Mouse (Mus musculus): ENCODE data around the gene Lpp. TPM values are rescaled to one million over a fixed set of nuclear protein-coding genes. Genes with fewer than 3 reads are reported as not detected.

Lpp gene
- polyA plus RNA-seq, 1 experiment from 2014 or later = 63.0 TPM

- no peak overlapping the region for H3K4me2 ChIP-seq (replicated peaks)
- no peaks in the 10 kb centered on the region for H3K36me3 ChIP-seq
- no peaks in the 10 kb centered on the region for H3K4me1 ChIP-seq (replicated peaks)
- H3K9me3 ChIP-seq = no peaks in the 10 kb centered on the region
- no peak overlapping the region for H3K9ac ChIP-seq
- no peak overlapping the region for H3K27ac ChIP-seq
- no peak overlapping the region for H3K4me3 ChIP-seq (replicated peaks)
- H3K27me3 ChIP-seq (replicated peaks) = no peaks in the 10 kb centered on the region
- 83% methylated on average over 4 of the region's 4 CpGs for WGBS
- no peak for ATAC-seq
These were observed 540.4 kb downstream of the Lpp start for GRCm38 (mm10) chr16:24933691-24934090.

DNA sequence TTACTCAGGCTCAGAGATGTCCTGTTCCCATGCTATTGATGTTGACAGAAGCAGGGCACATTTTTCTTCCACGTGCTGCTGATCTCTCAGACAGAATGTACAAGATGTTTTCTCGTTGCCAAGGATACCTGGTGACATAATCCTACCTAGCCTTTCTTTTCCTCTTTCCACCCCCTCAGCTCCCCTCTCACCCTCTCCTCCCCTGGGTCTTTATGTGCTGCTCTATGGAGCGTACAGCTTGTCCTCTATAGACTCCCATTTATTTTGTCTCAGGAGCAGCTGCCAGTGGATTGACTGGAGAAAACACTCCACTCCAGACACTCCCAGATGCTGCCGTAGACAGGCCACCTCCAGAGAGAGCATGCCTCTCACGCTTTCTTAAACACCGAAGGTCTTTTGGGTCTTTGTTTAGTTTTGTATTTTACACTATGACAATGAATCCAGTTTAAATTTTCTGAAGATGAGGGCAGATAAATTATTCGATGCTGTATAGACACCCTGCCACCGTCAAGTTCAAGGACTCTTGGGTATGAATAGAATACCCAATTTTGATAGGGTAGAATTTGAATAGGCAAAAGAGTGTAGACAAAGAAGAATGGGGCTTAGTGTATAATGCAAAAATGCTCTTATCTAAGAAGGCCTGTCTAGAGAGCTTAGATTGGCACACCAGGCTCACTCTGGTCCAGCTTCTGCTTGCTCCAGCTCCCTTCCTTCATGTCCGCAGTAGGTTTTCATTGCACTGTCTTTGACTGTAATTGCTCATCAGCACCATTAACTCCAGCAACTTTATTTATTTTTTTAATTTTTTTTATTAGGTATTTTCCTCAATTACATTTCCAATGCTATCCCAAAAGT, 548.2 kb downstream of the Lpp start:
- H3K27me3 ChIP-seq (replicated peaks) = no peaks in the 10 kb centered on the region
- H3K4me2 ChIP-seq (replicated peaks) = no peak overlapping the region
- 72% methylated on average over 9 of the region's 9 CpGs for whole genome bisulfite sequencing
- no peak overlapping the region for H3K4me3 ChIP-seq (replicated peaks)
- H3K4me1 ChIP-seq (replicated peaks) = 0 out of 2 replicates have a peak, but pooled peaks cover 5% of the 10 kb centered on the region
- no peak overlapping the region for H3K27ac ChIP-seq
- no peaks in the 10 kb centered on the region for H3K36me3 ChIP-seq
- no peak overlapping the region for H3K9ac ChIP-seq
- no peak for ATAC-seq
- no peaks in the 10 kb centered on the region for H3K9me3 ChIP-seq

DNA sequence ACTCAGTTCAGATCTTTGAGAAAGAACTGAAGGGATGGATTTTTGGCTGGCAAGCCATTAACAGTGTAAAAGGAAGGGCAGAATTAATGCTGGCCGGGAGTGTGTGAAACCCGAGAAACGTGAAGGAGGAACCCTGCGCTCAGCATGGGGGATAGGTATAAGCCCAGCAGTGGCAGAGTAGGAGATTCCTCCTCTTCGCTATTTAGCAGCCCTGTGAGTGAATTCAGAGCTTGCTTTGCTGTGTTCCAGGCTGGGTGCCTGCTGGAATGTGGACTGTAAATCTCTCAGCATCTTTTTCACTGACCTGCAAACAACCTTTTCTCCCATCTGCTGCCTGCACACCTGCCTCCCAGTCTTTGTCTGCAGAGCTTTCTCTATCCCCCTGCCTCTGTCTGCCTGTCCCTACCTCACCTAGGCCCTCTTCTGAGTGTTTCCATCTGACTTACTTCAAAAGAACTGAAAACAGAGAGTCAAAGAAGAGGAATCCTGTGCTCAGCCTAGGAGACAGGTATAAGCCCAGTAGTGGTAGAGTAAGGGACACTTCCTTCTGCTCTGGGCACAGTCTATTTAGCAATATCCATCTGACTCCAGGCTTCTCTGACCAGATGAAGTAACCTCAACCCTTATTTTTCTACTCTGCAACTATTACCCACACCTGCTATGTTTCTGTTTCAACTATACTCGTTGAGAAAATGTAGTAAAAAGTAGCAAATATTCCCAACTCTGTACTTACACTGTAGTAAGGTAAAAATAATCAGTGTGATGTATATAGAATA, 550.4 kb downstream of the Lpp start:
- Histone ChIP-seq H3K27me3 (replicated peaks) (no peaks in the 10 kb centered on the region), H3K36me3 (no peaks in the 10 kb centered on the region), H3K27ac (no peak overlapping the region), H3K4me3 (replicated peaks) (no peak overlapping the region), H3K4me1 (replicated peaks) (0 out of 2 replicates have a peak, but pooled peaks cover 5% of the 10 kb centered on the region), H3K9me3 (no peaks in the 10 kb centered on the region), H3K9ac (no peak overlapping the region), H3K4me2 (replicated peaks) (no peak overlapping the region)
- ATAC-seq = no peak
- WGBS = 30% methylated on average over 6 of the region's 6 CpGs

GRCm38 (mm10) chr16:24946356-24946755, 553.0 kb downstream of the Lpp start:
- 85% methylated on average over 1 of the region's 1 CpGs for WGBS
- no peak for ATAC-seq
- no peaks in the 10 kb centered on the region for H3K36me3 ChIP-seq
- H3K4me3 ChIP-seq (replicated peaks) = no peak overlapping the region
- no peaks in the 10 kb centered on the region for H3K9me3 ChIP-seq
- H3K4me1 ChIP-seq (replicated peaks) = 0 out of 2 replicates have a peak, but pooled peaks cover 5% of the 10 kb centered on the region
- no peak overlapping the region for H3K4me2 ChIP-seq (replicated peaks)
- H3K9ac ChIP-seq = no peak overlapping the region
- H3K27me3 ChIP-seq (replicated peaks) = no peaks in the 10 kb centered on the region
- no peak overlapping the region for H3K27ac ChIP-seq

GRCm38 (mm10) chr16:24947485-24947884, 554.2 kb downstream of the Lpp start:
- Histone ChIP-seq H3K36me3 (no peaks in the 10 kb centered on the region), H3K27me3 (replicated peaks) (no peaks in the 10 kb centered on the region), H3K4me1 (replicated peaks) (0 out of 2 replicates have a peak, but pooled peaks cover 5% of the 10 kb centered on the region), H3K9ac (no peak overlapping the region), H3K9me3 (no peaks in the 10 kb centered on the region), H3K4me2 (replicated peaks) (no peak overlapping the region), H3K4me3 (replicated peaks) (no peak overlapping the region), H3K27ac (no peak overlapping the region)
- WGBS = 82% methylated on average over 1 of the region's 1 CpGs
- ATAC-seq = no peak

DNA sequence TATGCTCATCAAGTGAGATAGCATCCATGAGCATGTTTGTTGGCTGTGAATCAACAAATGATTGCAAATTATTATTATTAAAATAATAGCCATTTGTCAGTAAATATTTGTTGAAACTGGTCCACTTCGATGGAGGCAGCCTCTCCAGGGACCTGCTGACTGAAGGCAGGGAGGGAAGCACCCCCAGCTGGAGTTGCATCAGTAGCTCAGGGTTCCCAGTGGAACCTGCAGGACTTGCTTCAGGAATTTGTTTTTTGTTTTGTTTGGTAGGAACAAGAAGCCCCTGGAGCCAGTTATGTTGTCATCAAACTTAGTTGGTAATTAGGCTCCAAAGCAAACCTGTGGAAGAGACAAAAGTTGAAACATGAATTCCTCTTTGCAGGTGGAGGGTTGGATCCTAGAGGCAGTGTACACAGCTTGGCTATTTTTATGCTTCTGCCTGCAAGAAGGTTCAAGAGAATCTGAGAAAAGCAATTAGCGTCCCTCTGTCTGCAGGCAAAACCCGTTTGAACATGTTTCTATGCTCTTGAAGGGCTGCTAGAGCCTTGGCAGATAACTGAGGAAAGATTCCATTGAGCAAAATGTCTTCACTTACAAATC, 554.9 kb downstream of the Lpp start:
- H3K9ac ChIP-seq = no peak overlapping the region
- no peak for ATAC-seq
- no peak overlapping the region for H3K4me2 ChIP-seq (replicated peaks)
- WGBS = 59% methylated on average over 3 of the region's 3 CpGs
- 0 out of 2 replicates have a peak, but pooled peaks cover 5% of the 10 kb centered on the region for H3K4me1 ChIP-seq (replicated peaks)
- H3K27me3 ChIP-seq (replicated peaks) = no peaks in the 10 kb centered on the region
- H3K27ac ChIP-seq = no peak overlapping the region
- H3K4me3 ChIP-seq (replicated peaks) = no peak overlapping the region
- no peaks in the 10 kb centered on the region for H3K9me3 ChIP-seq
- H3K36me3 ChIP-seq = no peaks in the 10 kb centered on the region

DNA sequence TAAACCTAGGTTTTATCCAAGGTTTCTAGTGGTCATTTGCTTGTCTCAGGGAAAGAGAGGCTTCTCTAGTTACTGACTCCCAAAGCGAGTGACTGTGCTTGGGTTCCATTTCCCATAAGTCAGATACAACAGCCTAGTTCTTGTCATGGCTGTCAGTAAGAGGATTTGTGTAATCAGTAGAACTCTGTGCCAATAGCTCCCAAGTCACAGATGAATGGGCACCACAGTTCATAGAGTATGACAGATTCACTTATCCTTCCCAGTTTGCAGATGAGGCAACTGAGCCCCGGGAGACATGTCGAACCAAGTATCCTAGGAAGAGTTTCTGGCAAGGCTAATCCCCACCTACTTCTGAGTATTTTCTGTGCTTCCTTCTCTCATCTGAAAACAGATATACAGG, 556.0 kb downstream of the Lpp start:
- no peak overlapping the region for H3K27ac ChIP-seq
- H3K9me3 ChIP-seq = no peaks in the 10 kb centered on the region
- no peak overlapping the region for H3K9ac ChIP-seq
- no peak for ATAC-seq
- no peak overlapping the region for H3K4me3 ChIP-seq (replicated peaks)
- H3K27me3 ChIP-seq (replicated peaks) = no peaks in the 10 kb centered on the region
- no peaks in the 10 kb centered on the region for H3K4me1 ChIP-seq (replicated peaks)
- 95% methylated on average over 3 of the region's 3 CpGs for WGBS
- H3K4me2 ChIP-seq (replicated peaks) = no peak overlapping the region
- no peaks in the 10 kb centered on the region for H3K36me3 ChIP-seq

- no peak overlapping the region for H3K27ac ChIP-seq
- ATAC-seq = no peak
- no peaks in the 10 kb centered on the region for H3K4me1 ChIP-seq (replicated peaks)
- WGBS = 49% methylated on average over 6 of the region's 6 CpGs
- no peak overlapping the region for H3K4me2 ChIP-seq (replicated peaks)
- H3K9me3 ChIP-seq = no peaks in the 10 kb centered on the region
- no peaks in the 10 kb centered on the region for H3K36me3 ChIP-seq
- H3K4me3 ChIP-seq (replicated peaks) = no peak overlapping the region
- H3K9ac ChIP-seq = no peak overlapping the region
- H3K27me3 ChIP-seq (replicated peaks) = no peaks in the 10 kb centered on the region
These were observed 556.9 kb downstream of the Lpp start for GRCm38 (mm10) chr16:24950112-24950743.

DNA sequence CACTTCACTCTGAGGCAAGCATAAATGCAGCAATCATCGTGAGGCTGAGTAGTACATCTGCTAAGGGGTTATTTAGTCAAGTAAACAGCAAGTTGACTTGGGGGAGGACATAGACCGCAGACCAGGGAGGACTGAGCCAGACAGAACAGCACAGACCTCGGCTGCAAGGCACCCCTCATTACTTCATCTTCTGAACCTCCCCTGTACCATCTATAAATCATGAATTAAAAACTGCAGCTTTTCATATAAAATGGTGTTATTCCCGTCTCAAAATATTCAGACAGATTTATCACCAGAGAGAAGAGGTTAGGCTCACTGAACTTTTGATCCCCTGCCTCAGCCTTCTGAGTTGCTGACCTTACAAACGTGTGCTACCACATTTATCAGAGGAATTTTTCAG, 558.6 kb downstream of the Lpp start:
- ATAC-seq = no peak
- H3K27me3 ChIP-seq (replicated peaks) = no peaks in the 10 kb centered on the region

DNA sequence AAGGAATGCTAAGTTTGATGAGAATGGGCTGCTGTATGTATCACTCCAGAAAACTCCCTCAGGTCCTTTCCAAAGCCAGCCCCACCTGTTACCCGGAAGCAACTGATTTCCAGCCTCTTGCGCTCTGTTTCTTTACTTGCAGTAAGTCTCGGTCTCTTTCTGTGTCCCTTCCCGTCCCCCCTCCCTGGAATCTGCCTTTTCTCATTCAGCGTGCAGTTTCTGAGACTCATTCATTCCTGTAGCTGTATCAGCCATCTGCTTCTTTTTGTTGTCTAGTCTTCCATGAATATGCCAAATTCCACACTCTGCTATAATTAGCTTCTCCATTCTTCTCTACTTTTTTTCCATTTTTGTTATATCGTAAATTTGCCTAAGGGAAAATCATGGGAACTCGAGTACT, 561.7 kb downstream of the Lpp start:
- Histone ChIP-seq H3K4me3 (replicated peaks) (no peak overlapping the region), H3K9ac (no peak overlapping the region), H3K9me3 (no peaks in the 10 kb centered on the region), H3K4me2 (replicated peaks) (no peak overlapping the region), H3K27ac (no peak overlapping the region), H3K36me3 (no peaks in the 10 kb centered on the region), H3K27me3 (replicated peaks) (no peaks in the 10 kb centered on the region), H3K4me1 (replicated peaks) (no peaks in the 10 kb centered on the region)
- WGBS = 86% methylated on average over 7 of the region's 7 CpGs
- no peak for ATAC-seq

More for the DNA sequence above, 558.6 kb downstream of the Lpp start:
- no peak overlapping the region for H3K27ac ChIP-seq
- no peaks in the 10 kb centered on the region for H3K9me3 ChIP-seq
- H3K36me3 ChIP-seq = no peaks in the 10 kb centered on the region
- WGBS = 40% methylated on average over 5 of the region's 5 CpGs
- no peak overlapping the region for H3K4me2 ChIP-seq (replicated peaks)
- H3K4me3 ChIP-seq (replicated peaks) = no peak overlapping the region
- H3K4me1 ChIP-seq (replicated peaks) = no peaks in the 10 kb centered on the region
- H3K9ac ChIP-seq = no peak overlapping the region

- 95% methylated on average over 1 of the region's 1 CpGs for WGBS
- Histone ChIP-seq H3K9ac (no peak overlapping the region), H3K4me2 (replicated peaks) (no peak overlapping the region), H3K27me3 (replicated peaks) (no peaks in the 10 kb centered on the region), H3K9me3 (no peaks in the 10 kb centered on the region), H3K27ac (no peak overlapping the region), H3K4me1 (replicated peaks) (no peaks in the 10 kb centered on the region), H3K4me3 (replicated peaks) (no peak overlapping the region), H3K36me3 (no peaks in the 10 kb centered on the region)
- ATAC-seq = no peak
These were observed 565.4 kb downstream of the Lpp start for GRCm38 (mm10) chr16:24958661-24959060.
